Mouse (Mus musculus): ENCODE data around the gene Trmt10b. TPM values are rescaled to one million over a fixed set of nuclear protein-coding genes. Genes with fewer than 3 reads are reported as not detected.
A peak's percentile ranks its signal among the peaks of the same experiment; 100 is the strongest.

Gene Trmt10b
- 25.5 and 28.6 TPM in 2 replicates for polyA plus RNA-seq (2015; fragmentation: Nextera tagmentation; extraction: Ambion mirVana)

DNA sequence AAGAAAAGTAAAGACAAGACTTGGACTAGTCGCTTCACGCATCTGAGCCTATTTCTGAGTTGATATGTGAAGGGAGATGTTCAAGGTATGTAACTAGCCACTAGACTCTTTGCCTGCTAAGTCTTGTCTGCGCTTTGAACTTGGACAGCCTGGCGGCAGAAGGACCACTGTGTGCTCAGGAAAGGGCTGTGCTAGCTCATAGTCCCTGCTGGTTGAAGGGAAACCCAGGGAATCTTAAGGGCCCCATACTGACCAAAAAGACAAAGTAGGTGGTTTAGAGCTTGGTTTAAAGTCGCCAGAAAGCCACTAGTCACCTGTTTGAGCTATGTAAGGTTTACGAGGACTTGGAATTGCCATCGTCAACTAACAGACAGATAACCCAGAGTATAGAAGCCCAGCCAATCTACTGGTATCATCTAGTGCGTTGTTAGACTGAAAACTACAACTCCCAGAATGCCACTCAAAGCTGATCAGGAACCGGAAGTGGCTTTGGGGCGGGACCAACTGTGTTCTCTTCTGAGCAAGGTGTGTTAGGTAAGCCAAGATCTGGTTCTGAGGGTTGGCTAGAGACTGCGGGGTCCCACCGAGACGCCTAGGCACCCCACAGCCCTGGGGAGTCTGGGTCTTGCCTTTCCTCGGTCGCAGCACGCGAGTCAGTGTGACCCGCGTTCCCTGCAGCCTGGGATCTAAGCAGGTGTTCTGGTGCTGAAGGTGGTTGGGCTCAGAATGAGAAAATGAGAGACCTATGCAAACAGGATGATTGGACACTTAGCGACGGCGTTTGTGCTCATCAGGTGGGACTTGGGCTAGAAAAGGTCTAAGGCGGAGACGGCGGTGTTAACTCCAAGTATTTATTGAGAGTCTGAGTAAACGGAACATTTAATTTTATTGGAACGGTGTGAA lies at the start of gene Trmt10b:
TSS of gene Trmt10b (plus strand) at position 466 of the 903 bp plus-strand sequence.
- Histone ChIP-seq H3K4me3 (ENCODE audit: low read depth, low read length) (peak within 1 kb of the TSS; percentile 75), H3K36me3 (ENCODE audit: control insufficient read depth, insufficient read depth, low read length) (peaks cover 10% of the 10 kb centered on the region), H3K4me2 (ENCODE audit: low read length) (peak within 1 kb of the TSS; percentile 83), H3K4me1 (ENCODE audit: control insufficient read depth, insufficient read depth, low read length) (peaks cover 11% of the 10 kb centered on the region), H3K9ac (ENCODE audit: low read depth, low read length) (peak within 1 kb of the TSS; percentile 83), H3K27ac (ENCODE audit: low read length) (peak within 1 kb of the TSS; percentile 48; the same call in 1 of the 2 replicates), H3K27me3 (ENCODE audit: control insufficient read depth, insufficient read depth, low read depth, low read length) (no peaks in the 10 kb centered on the region), H3K9me3 (replicated peaks; ENCODE audit: control insufficient read depth, low read length, poor library complexity, severe bottlenecking) (no peaks in the 10 kb centered on the region)
- 22% methylated on average over 27 of the region's 27 CpGs for WGBS
- peak; percentile 97 for ATAC-seq

GRCm38 (mm10) chr4:45251265-45251664 lies 45.7 kb upstream of the Trmt10b start:
- ATAC-seq = no peak
- H3K27me3 ChIP-seq (ENCODE audit: control insufficient read depth, insufficient read depth, low read depth, low read length) = no peaks in the 10 kb centered on the region

DNA sequence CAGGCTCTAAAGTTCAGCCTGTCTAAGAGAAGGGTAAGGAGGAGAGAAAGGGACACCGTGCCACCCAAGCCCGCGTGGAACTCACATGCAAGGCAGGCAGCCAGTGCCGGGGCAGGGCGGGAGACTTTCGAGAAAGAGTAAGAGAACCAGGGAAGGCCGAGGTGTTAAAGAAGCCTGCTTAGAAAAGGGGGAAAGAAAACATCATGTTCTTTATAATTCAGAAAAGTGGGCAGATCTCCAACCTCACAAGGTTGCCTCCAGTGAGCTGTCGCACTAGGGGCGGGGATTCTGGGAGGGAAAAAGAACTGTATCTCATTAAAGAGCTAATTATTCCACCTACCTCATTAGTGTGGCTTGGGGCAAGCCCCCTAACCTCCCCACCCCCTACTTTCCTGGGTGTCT lies 44.1 kb upstream of the Trmt10b start:
- WGBS = 41% methylated on average over 9 of the region's 9 CpGs

More at GRCm38 (mm10) chr4:45251265-45251664, 45.7 kb upstream of the Trmt10b start:
- Histone ChIP-seq H3K9me3 (replicated peaks; ENCODE audit: control insufficient read depth, low read length, poor library complexity, severe bottlenecking) (no peaks in the 10 kb centered on the region), H3K4me3 (ENCODE audit: low read depth, low read length) (no peak overlapping the region), H3K36me3 (ENCODE audit: control insufficient read depth, insufficient read depth, low read length) (no peaks in the 10 kb centered on the region), H3K4me1 (ENCODE audit: control insufficient read depth, insufficient read depth, low read length) (peaks cover 10% of the 10 kb centered on the region; the same call in 1 of the 2 replicates), H3K4me2 (ENCODE audit: low read length) (no peak overlapping the region), H3K27ac (ENCODE audit: low read length) (no peak overlapping the region), H3K9ac (ENCODE audit: low read depth, low read length) (no peak overlapping the region)
- WGBS = 35% methylated on average over 8 of the region's 8 CpGs

GRCm38 (mm10) chr4:45253839-45254601 lies 42.9 kb upstream of the Trmt10b start:
- WGBS = 24% methylated on average over 11 of the region's 11 CpGs
- peak overlapping the region; percentile 26; the same call in 1 of the 2 replicates for H3K27ac ChIP-seq (ENCODE audit: low read length)
- no peak overlapping the region for H3K9ac ChIP-seq (ENCODE audit: low read depth, low read length)
- H3K4me2 ChIP-seq (ENCODE audit: low read length) = no peak overlapping the region
- peaks cover 10% of the 10 kb centered on the region; the same call in 1 of the 2 replicates for H3K4me1 ChIP-seq (ENCODE audit: control insufficient read depth, insufficient read depth, low read length)
- no peaks in the 10 kb centered on the region for H3K9me3 ChIP-seq (replicated peaks; ENCODE audit: control insufficient read depth, low read length, poor library complexity, severe bottlenecking)
- peak; percentile 87 for ATAC-seq
- no peaks in the 10 kb centered on the region for H3K36me3 ChIP-seq (ENCODE audit: control insufficient read depth, insufficient read depth, low read length)
- no peak overlapping the region for H3K4me3 ChIP-seq (ENCODE audit: low read depth, low read length)
- no peaks in the 10 kb centered on the region for H3K27me3 ChIP-seq (ENCODE audit: control insufficient read depth, insufficient read depth, low read depth, low read length)

More for the DNA sequence above, 44.1 kb upstream of the Trmt10b start:
- Histone ChIP-seq H3K4me2 (ENCODE audit: low read length) (no peak overlapping the region), H3K4me1 (ENCODE audit: control insufficient read depth, insufficient read depth, low read length) (peaks cover 10% of the 10 kb centered on the region; the same call in 1 of the 2 replicates), H3K4me3 (ENCODE audit: low read depth, low read length) (no peak overlapping the region), H3K9me3 (replicated peaks; ENCODE audit: control insufficient read depth, low read length, poor library complexity, severe bottlenecking) (no peaks in the 10 kb centered on the region), H3K9ac (ENCODE audit: low read depth, low read length) (no peak overlapping the region), H3K27me3 (ENCODE audit: control insufficient read depth, insufficient read depth, low read depth, low read length) (no peaks in the 10 kb centered on the region), H3K36me3 (ENCODE audit: control insufficient read depth, insufficient read depth, low read length) (no peaks in the 10 kb centered on the region), H3K27ac (ENCODE audit: low read length) (no peak overlapping the region)
- ATAC-seq = no peak

DNA sequence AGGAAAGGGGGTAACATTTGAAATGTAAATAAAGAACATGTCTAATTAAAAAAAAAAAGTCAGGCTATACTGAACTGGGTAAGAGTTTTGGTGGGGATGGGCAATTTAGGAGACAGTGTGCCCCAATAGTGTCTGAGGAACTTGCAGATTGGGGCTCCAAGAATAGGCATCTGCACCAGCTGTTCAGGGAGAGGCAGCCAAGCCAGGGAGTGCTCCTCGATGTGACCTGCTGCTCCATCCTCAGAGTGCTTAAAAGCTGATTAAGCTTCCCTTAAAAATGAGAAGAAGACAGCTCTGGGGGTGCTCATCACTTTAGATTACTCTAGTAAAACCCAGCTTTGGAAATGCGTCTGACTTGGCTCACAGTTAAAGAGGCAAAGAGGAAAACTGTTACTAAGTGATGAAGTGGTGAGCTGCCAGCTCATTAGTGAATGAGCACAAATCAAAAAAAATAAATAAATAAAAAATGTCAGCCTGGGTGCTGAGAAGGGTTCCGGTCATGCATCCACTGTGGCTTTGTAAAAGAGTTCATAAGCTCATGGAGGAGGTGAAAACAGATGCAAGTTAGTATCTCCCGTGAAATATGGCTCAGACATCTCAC lies 37.6 kb upstream of the Trmt10b start:
- Histone ChIP-seq H3K36me3 (ENCODE audit: control insufficient read depth, insufficient read depth, low read length) (no peaks in the 10 kb centered on the region), H3K4me3 (ENCODE audit: low read depth, low read length) (no peak overlapping the region), H3K4me2 (ENCODE audit: low read length) (no peak overlapping the region), H3K27me3 (ENCODE audit: control insufficient read depth, insufficient read depth, low read depth, low read length) (no peaks in the 10 kb centered on the region), H3K4me1 (ENCODE audit: control insufficient read depth, insufficient read depth, low read length) (peaks cover 5% of the 10 kb centered on the region; the same call in 1 of the 2 replicates), H3K9ac (ENCODE audit: low read depth, low read length) (no peak overlapping the region), H3K9me3 (replicated peaks; ENCODE audit: control insufficient read depth, low read length, poor library complexity, severe bottlenecking) (no peaks in the 10 kb centered on the region), H3K27ac (ENCODE audit: low read length) (no peak overlapping the region)
- 61% methylated on average over 4 of the region's 4 CpGs for WGBS
- no peak for ATAC-seq

GRCm38 (mm10) chr4:45261551-45261950 lies 35.4 kb upstream of the Trmt10b start:
- Histone ChIP-seq H3K36me3 (ENCODE audit: control insufficient read depth, insufficient read depth, low read length) (no peaks in the 10 kb centered on the region), H3K27me3 (ENCODE audit: control insufficient read depth, insufficient read depth, low read depth, low read length) (no peaks in the 10 kb centered on the region), H3K4me3 (ENCODE audit: low read depth, low read length) (no peak overlapping the region), H3K9me3 (replicated peaks; ENCODE audit: control insufficient read depth, low read length, poor library complexity, severe bottlenecking) (no peaks in the 10 kb centered on the region), H3K27ac (ENCODE audit: low read length) (no peak overlapping the region), H3K9ac (ENCODE audit: low read depth, low read length) (no peak overlapping the region), H3K4me1 (ENCODE audit: control insufficient read depth, insufficient read depth, low read length) (no peaks in the 10 kb centered on the region), H3K4me2 (ENCODE audit: low read length) (no peak overlapping the region)
- WGBS = 91% methylated on average over 4 of the region's 4 CpGs
- no peak for ATAC-seq

DNA sequence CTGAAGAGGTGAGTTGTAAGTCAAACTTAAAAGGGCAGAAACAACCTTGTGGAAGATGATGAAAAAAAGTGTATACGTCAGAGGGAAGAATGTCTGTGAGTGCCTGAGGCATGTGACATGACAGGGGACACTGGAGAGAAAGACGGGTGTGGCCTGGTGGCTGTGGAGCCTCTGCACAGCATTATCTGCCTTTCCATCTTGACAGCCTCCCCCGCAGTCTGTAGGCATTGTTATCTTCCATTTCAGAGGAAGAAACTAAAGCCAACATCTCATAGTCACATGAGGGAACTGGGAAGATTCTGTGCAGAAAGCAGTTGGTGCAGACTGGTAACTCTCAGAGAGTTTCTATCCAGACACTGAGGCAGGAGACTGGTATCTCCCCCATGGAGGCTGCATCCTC lies 29.0 kb upstream of the Trmt10b start:
- ATAC-seq = no peak
- WGBS = 88% methylated on average over 3 of the region's 3 CpGs
- Histone ChIP-seq H3K4me3 (ENCODE audit: low read depth, low read length) (no peak overlapping the region), H3K27me3 (ENCODE audit: control insufficient read depth, insufficient read depth, low read depth, low read length) (no peaks in the 10 kb centered on the region), H3K9me3 (replicated peaks; ENCODE audit: control insufficient read depth, low read length, poor library complexity, severe bottlenecking) (no peaks in the 10 kb centered on the region), H3K9ac (ENCODE audit: low read depth, low read length) (no peak overlapping the region), H3K36me3 (ENCODE audit: control insufficient read depth, insufficient read depth, low read length) (no peaks in the 10 kb centered on the region), H3K27ac (ENCODE audit: low read length) (no peak overlapping the region), H3K4me1 (ENCODE audit: control insufficient read depth, insufficient read depth, low read length) (no peaks in the 10 kb centered on the region), H3K4me2 (ENCODE audit: low read length) (no peak overlapping the region)

DNA sequence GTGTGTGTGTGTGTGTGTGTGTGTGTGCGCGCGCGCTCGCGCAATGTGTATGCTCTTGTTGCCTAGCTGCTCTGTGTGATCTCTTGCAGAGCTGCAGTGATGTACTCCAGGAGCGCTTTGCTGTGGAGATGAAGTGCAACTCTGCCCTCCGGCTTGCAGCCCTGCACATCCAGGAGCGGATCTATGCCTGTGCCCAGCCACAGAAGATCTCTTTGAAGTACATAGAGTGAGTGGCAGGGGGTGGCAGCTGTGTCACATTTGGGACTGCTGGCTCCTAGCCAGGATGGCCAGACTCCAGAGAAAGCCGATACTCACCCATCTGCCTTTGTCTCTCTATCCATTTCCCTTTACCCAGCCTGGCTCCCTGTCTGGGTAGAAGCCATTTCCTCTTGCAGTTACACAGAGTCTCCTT lies 25.9 kb upstream of the Trmt10b start:
- Histone ChIP-seq H3K36me3 (ENCODE audit: control insufficient read depth, insufficient read depth, low read length) (no peaks in the 10 kb centered on the region), H3K27me3 (ENCODE audit: control insufficient read depth, insufficient read depth, low read depth, low read length) (no peaks in the 10 kb centered on the region), H3K9ac (ENCODE audit: low read depth, low read length) (no peak overlapping the region), H3K27ac (ENCODE audit: low read length) (peak overlapping the region; percentile 1; the same call in 1 of the 2 replicates), H3K4me2 (ENCODE audit: low read length) (no peak overlapping the region), H3K4me3 (ENCODE audit: low read depth, low read length) (no peak overlapping the region), H3K9me3 (replicated peaks; ENCODE audit: control insufficient read depth, low read length, poor library complexity, severe bottlenecking) (no peaks in the 10 kb centered on the region), H3K4me1 (ENCODE audit: control insufficient read depth, insufficient read depth, low read length) (no peaks in the 10 kb centered on the region)
- ATAC-seq = peak; percentile 94
- 70% methylated on average over 10 of the region's 10 CpGs for WGBS

Measured in midbrain, embryonic 16.5 days (tissue).